Mouse (Mus musculus): ENCODE measurements around the gene Pde1c.

Gene Pde1c

DNA sequence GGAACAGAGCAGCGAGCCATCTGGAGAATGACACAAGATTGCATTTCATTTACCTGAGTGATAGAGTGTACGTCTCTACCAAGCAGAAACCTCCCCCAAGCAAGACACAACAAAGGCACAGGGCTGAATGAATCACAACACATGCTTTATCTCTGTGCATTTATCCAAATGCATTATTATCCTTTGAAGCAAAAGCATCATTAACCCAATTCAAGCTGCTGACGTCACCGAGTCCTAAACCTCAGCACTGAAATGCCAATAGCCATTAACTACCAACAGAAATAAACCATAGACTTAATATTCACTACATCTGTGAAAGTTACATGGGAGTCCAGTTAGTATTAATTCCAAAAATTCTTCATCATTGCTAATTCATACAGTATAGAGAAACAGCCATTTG is 127.4 kb downstream of the Pde1c start:
- DNase-seq, result no peak

- no peak for DNase-seq
These were observed 143.1 kb downstream of the Pde1c start for GRCm38 (mm10) chr6:56425846-56426245.

GRCm38 (mm10) chr6:56422866-56423265 is 146.0 kb downstream of the Pde1c start:
- DNase-seq, result no peak

- peak; percentile 3 for DNase-seq
These were observed 152.7 kb downstream of the Pde1c start for GRCm38 (mm10) chr6:56416191-56416590.

- no peak for DNase-seq
These were observed 179.7 kb downstream of the Pde1c start for GRCm38 (mm10) chr6:56389178-56389577.

DNA sequence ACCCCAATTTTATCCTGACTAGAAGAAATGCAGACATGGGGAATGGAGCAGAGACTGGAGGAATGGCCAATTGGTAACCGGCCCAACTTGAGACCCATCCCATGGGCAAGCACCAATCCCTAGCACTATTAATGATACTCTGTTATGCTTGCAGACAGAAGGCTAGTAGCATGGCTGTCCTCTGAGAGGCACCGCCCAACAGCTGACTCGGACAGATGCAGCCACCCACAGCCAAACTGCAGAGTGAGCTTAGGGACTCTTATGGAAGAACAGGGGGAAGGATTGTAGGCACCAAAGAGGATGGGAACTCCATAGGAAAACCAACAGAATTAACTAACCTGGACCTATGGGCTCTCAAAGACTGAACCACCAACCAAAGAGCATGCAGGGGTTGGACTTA is 192.5 kb downstream of the Pde1c start:
- DNase-seq, result no peak

DNA sequence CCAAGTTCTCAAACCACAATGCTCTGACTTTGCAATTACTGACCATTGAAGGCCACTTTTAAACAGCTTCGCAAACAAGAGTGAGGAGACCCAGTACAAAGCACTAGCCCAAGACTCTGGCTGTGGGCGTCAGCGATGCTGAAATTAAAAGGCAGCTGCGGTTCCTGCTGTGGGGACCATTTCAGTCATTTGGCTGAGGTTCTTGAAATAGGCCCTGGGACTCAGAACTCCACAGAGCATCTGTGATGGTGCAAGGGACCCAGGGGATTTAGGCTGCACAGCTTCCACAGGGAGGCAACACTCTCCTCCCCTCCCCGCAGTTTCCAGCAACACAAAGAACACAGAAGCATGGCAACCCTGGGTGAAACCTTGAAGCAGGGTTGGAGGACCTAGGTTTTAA is 194.7 kb downstream of the Pde1c start:
- no peak for DNase-seq

DNA sequence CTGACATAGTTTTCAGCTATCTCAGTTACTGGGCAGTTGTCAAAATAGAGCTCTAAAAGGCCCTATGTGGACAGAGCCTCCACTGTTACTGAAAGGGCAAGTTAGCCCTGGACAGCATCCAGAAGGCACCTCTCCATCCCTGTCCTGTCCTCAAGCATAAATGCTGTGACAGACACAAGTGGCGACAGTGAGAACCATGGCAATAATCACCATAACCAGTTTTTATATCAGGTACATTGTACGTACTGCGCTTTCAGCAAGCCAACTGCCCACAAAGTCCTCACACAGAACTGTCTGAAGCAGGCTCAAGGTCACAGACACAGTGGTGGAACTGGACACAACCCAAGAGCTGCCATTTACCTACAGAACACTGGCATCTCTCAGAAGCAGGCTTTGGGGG is 195.2 kb downstream of the Pde1c start:
- DNase-seq, result no peak

DNA sequence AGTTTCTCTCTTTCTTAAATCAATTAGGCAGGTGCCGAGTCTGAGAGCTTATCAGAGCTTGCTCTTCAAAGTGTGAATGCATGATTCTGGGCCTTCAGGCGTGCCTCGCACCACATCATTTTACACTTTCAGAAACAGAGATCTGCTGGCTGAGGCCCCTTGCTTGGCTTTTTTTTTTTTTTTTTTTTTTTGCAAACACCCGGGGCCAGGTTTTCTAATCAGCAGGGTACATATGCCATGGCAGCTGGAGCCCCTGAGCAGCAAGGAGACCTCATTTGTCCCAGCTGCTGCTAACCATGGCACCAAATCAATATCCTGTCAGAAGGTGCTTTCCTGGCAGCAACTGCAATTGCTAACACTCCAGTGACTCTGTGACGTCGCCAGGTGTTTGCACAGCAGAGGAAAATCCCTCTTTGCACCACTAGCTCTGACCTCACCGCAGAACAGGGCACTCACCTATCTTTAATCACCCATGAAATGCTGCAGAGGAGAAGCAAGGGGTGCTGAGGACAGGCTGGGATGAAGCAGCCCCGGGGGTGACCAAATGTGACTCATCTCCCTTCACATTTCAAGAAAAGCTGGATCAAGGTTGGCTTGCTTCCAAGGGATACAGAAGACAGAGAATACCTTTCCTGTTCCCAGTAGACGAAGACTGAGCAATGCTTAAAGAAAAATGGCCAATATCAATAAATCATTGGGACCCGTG is 195.7 kb downstream of the Pde1c start:
- DNase-seq, result no peak

DNA sequence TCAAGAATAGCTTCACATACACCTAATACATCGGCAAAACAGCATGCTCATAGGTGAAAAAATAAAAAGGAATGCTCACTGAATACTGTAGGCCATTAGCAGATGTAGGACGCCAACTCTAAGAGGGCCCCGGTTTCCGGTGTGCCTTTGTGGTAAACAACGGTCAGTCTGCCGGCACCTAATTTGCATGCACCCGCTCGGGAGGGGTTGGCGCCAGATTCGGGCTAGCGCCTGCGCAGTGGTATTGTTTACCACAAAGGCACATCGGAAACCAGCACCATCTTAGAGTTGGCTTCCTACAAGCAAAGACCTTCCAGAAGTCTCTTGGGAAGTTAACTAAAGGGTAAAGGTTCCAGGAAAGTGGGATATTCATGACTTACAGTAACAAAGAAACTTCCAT is 199.4 kb downstream of the Pde1c start:
- no peak for DNase-seq

- no peak for DNase-seq
These were observed 200.8 kb downstream of the Pde1c start for GRCm38 (mm10) chr6:56368116-56368515.

DNA sequence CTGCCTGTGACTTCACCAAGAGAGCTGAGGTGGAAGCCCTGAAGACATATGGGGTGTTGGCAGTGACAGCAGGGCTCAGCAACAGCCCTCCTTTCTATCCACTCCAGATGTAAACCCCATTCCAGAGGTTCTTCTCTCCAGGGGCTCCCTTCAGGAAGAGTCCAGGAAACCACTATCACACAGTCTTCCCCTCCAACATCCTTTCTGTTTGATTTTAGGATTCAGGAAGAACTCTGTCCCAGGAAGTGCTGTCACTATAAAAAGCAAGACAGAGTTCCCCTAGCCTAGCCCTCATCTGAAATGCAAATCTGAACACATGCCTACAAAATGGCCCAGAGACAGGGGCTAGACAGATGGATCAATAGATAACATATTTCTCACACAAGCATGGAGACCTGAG is 201.6 kb downstream of the Pde1c start:
- no peak for DNase-seq

GRCm38 (mm10) chr6:56362650-56363049 is 206.3 kb downstream of the Pde1c start:
- DNase-seq, result no peak

DNA sequence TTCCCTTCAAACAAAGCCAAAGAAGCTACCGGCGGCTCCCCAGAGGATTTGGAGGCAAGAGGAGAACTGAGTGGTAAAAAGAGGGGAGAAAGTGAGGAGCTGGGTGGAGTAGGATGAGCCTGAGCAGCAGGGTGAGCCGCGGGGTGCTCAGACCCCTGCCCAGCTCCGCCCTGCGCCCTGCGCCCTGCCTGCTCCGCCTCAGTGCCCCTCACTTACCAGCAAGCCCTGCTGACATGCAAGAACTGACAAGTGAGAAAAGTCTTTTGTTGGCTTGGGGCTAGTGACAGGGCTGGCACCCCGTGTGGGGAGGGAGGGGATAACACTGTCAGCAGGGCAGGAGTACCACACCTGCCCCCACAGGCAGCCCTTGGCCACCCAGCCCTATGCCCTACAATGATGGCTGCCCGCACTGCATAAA is 206.8 kb downstream of the Pde1c start:
- DNase-seq, result no peak

- DNase-seq, result no peak
These were observed 207.4 kb downstream of the Pde1c start for GRCm38 (mm10) chr6:56361348-56362127.

- DNase-seq, result no peak
These were observed 208.8 kb downstream of the Pde1c start for GRCm38 (mm10) chr6:56360086-56360485.

GRCm38 (mm10) chr6:56359126-56359525 is 209.8 kb downstream of the Pde1c start:
- DNase-seq, result no peak

GRCm38 (mm10) chr6:56347207-56347606 is 221.7 kb downstream of the Pde1c start:
- DNase-seq, result no peak

DNA sequence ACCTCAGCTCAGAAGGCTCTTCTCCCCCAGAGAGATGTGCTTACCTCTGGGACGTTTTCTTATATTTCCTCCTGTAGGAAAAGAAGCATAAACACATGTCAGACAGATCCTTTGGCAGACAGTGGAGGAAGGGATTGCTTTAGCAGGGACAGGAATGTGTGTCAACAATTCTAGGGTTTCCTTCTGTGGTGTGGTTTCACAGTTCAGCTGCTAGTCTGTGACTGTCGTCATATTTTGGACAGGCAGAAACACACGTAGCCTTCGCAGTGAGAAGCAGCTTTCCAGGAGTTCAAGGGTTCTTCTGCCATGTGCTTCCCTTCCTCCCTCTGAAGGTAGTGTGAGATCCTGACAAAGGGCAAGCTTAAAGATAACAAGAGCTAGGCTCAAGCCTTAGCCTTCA is 223.8 kb downstream of the Pde1c start:
- DNase-seq, result no peak

- no peak for DNase-seq
These were observed 226.9 kb downstream of the Pde1c start for GRCm38 (mm10) chr6:56342005-56342404.

DNA sequence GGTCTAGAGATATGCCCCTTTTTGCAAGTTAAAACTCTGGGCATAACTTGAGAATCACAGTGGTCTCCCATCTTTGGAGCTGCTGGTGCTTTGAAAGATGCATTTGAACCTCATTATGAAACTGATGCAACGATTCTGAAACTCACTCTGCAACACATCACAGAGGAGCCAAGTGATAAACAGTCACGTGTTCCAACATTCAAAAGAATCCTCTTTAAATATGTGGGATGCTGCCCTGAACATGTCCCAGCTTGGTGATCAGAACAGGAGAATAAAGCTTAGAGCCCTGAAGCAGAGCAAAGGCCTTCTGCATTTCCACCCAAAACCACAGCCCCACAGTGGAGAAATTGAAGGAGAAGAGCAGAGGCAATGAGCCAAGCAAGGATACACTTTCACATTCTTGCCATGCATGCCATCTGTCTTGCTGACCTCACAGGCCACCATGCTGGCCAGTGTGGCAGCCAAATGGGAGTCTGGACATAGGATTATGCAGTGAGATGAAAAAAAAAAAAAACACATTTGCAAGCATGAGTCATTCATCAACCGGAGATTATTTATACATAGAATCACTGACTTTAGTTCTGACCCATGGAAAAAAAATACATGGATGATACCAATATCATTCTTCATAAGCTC is 233.0 kb downstream of the Pde1c start:
- DNase-seq, result no peak

DNA sequence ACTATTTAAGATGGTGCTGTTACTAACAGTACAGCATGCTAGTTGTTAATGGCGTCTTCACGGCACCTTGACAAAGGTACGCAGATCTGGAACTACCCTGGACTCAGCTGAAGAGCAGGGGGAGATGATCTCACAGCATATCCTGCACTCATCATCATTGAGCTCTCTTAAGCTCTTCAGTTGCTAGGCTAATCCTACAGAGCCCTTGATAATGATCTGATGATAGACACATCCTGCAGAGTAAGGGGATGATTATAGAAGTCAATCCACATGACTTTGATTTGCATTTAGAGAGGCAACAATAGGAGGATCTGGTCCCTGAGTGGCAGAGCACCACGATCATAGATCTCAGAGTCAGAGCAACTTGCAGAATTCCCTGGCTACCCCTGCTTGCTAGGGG is 236.8 kb downstream of the Pde1c start:
- no peak for DNase-seq

DNA sequence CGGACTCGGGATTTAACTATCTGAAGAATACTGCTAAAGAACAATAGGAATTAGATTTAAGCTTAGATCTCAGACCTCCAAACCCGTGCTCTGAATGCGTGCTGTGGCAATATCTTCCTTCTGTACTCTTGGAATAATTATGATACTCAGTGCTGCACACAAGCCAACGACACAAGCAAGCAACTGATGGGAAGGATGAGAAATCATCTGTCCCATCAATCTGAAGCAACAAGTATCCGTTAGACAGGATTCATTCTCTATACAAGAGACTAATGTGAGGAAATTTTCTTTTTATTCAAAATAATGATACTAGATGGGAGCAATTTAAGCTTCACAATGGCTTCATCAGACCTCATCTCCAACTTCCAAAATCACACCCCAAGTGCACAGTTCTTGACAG is 237.5 kb downstream of the Pde1c start:
- DNase-seq, result no peak

DNA sequence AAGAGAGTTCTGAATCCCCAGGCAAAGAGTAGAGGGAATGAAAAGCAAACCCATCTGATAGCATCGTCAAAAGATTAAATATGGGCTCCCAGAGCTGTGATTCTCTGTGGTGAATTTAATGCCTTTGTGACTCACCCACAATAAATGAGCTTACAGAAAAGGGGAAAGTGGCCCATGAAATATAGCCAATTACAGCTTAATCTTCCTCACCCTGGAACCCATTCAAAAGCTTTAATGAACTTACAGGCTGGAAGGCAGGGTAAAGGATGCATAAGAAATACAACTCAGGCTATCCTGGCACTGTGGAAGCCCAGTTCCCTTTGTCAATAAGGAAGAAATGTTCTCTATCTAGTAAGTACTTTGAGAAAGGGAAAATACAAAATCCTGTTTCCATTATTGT is 240.8 kb downstream of the Pde1c start:
- DNase-seq, result no peak

All from right cerebral cortex, adult 18-20 months (tissue).